ENCODE assay signal across 10 mouse cellular contexts in the genomic region with DNA sequence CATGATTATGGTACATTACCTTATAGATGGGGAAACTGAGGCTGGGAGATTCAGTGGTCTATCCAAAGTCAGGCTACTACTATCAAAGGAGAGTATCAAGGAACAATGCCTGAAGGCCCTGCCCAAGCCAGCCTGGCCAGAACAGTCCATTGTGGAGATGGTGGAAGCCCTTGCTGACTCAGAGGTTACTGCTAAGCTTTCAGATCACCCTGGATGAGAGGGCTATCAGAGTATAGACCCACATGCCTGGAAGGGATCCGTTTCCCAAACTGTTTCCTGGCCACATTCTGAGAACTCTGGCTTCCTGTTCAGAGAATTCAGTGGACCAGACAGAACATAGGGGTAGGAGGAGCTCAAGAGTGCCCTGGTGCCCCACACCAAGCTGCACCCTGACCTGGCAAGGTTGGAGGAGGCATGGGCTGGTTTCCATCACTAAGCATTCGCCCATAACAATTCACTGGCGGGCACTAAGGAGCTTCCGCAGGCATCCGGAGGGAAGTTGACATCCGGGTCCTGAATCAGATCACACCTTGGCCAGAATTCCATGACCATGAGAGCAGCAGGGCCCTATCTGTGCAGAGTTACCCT. TPM values are rescaled to one million over a fixed set of nuclear protein-coding genes. Genes with fewer than 3 reads are reported as not detected.
DNase-seq lines count a peak whose midpoint lies in the region; ATAC-seq lines count a peak whose summit lies in the region.
"Had no signal": no experiment of that assay in that cellular context is flagged by ENCODE, and none has a peak within 500 bp of the region (broad histone marks: within the 10 kb centered on the region; RNA-seq: fewer than 3 reads in every experiment).

No protein-coding gene starts in this region.

- DNase-seq in lung, postnatal 36 days = no peak
- no peak for DNase-seq in right cerebral cortex, postnatal 25 days

- 70% methylated on average over 6 of the region's 6 CpGs for WGBS in lung, embryonic 15.5 days
- 42% methylated on average over 6 of the region's 6 CpGs for WGBS in heart, embryonic 14.5 days
- WGBS in kidney, embryonic 15.5 days = 87% methylated on average over 6 of the region's 6 CpGs
- WGBS in stomach, embryonic 16.5 days = 77% methylated on average over 6 of the region's 6 CpGs
- 89% methylated on average over 6 of the region's 6 CpGs for WGBS in midbrain, embryonic 13.5 days

- H3K4me1 ChIP-seq in lung, embryonic 15.5 days = peaks cover 51% of the 10 kb centered on the region
- peaks cover 58 to 59% of the 10 kb centered on the region in 2 experiments for H3K4me1 ChIP-seq in heart, embryonic 14.5 days (ENCODE audit: control insufficient read depth in 2 of 2, insufficient read depth in 2 of 2, low read length in 2 of 2)
- peaks cover 30% of the 10 kb centered on the region for H3K4me1 ChIP-seq in kidney, embryonic 15.5 days
- H3K4me1 ChIP-seq in stomach, embryonic 16.5 days (ENCODE audit: control insufficient read depth, insufficient read depth, low read length) = peaks cover 58% of the 10 kb centered on the region
- peaks cover 11% of the 10 kb centered on the region for H3K4me1 ChIP-seq in midbrain, embryonic 13.5 days (replicated peaks)

- no peak overlapping the region for H3K9ac ChIP-seq in lung, embryonic 15.5 days
- 0 out of 2 replicates have a peak overlapping the region, but pooled peaks have one; percentile 21 for H3K9ac ChIP-seq in heart, embryonic 14.5 days (ENCODE audit: low read length)
- H3K9ac ChIP-seq in kidney, embryonic 15.5 days = no peak overlapping the region
- no peak overlapping the region for H3K9ac ChIP-seq in stomach, embryonic 16.5 days (ENCODE audit: low read length)
- H3K9ac ChIP-seq in midbrain, embryonic 13.5 days (replicated peaks) = no peak overlapping the region
- H3K9ac ChIP-seq: forebrain, embryonic 12.5 days; midbrain, embryonic 12.5 days; neural tube, embryonic 13.5 days had no signal

- H3K4me2 ChIP-seq in lung, embryonic 15.5 days = no peak overlapping the region
- H3K4me2 ChIP-seq in heart, embryonic 14.5 days (ENCODE audit: low read length) = no peak overlapping the region
- H3K4me2 ChIP-seq in kidney, embryonic 15.5 days = no peak overlapping the region
- H3K4me2 ChIP-seq in stomach, embryonic 16.5 days (ENCODE audit: low read depth, low read length) = no peak overlapping the region
- no peak overlapping the region for H3K4me2 ChIP-seq in midbrain, embryonic 13.5 days (replicated peaks)
- H3K4me2 ChIP-seq: forebrain, embryonic 12.5 days; midbrain, embryonic 12.5 days; neural tube, embryonic 13.5 days had no signal

- no peaks in the 10 kb centered on the region for H3K9me3 ChIP-seq in lung, embryonic 15.5 days
- no peaks in the 10 kb centered on the region for H3K9me3 ChIP-seq in heart, embryonic 14.5 days (ENCODE audit: control insufficient read depth, low read length)
- H3K9me3 ChIP-seq in kidney, embryonic 15.5 days (replicated peaks) = no peaks in the 10 kb centered on the region
- no peaks in the 10 kb centered on the region for H3K9me3 ChIP-seq in stomach, embryonic 16.5 days (replicated peaks; ENCODE audit: control insufficient read depth, low read length)
- H3K9me3 ChIP-seq in midbrain, embryonic 13.5 days = no peaks in the 10 kb centered on the region
- H3K9me3 ChIP-seq: forebrain, embryonic 12.5 days; midbrain, embryonic 12.5 days; neural tube, embryonic 13.5 days had no signal

- no peaks in the 10 kb centered on the region for H3K36me3 ChIP-seq in lung, embryonic 15.5 days
- H3K36me3 ChIP-seq in heart, embryonic 14.5 days (ENCODE audit: control insufficient read depth, insufficient read depth, low read length) = no peaks in the 10 kb centered on the region
- H3K36me3 ChIP-seq in kidney, embryonic 15.5 days = no peaks in the 10 kb centered on the region
- no peaks in the 10 kb centered on the region for H3K36me3 ChIP-seq in stomach, embryonic 16.5 days (ENCODE audit: control insufficient read depth, insufficient read depth, low read length)
- no peaks in the 10 kb centered on the region for H3K36me3 ChIP-seq in midbrain, embryonic 13.5 days
- H3K36me3 ChIP-seq: forebrain, embryonic 12.5 days; midbrain, embryonic 12.5 days; neural tube, embryonic 13.5 days had no signal

- H3K4me3 ChIP-seq in lung, embryonic 15.5 days = no peak overlapping the region
- no peak overlapping the region for H3K4me3 ChIP-seq in heart, embryonic 14.5 days (ENCODE audit: control insufficient read depth in 1 of 2, insufficient read depth in 1 of 2, low read depth in 1 of 2, low read length in 2 of 2)
- no peak overlapping the region for H3K4me3 ChIP-seq in kidney, embryonic 15.5 days (replicated peaks)
- H3K4me3 ChIP-seq in stomach, embryonic 16.5 days (replicated peaks; ENCODE audit: low read length) = no peak overlapping the region
- no peak overlapping the region for H3K4me3 ChIP-seq in midbrain, embryonic 13.5 days (replicated peaks)
- H3K4me3 ChIP-seq: forebrain, embryonic 12.5 days; midbrain, embryonic 12.5 days; neural tube, embryonic 13.5 days had no signal

- H3K27ac ChIP-seq in lung, embryonic 15.5 days = peak overlapping the region; percentile 80
- H3K27ac ChIP-seq in heart, embryonic 14.5 days (replicated peaks in 1 of 2; ENCODE audit: control insufficient read depth in 1 of 2, insufficient read depth in 1 of 2, low read depth in 2 of 2, low read length in 2 of 2) = peak overlapping the region; percentile 96 to 97
- H3K27ac ChIP-seq in kidney, embryonic 15.5 days = peak overlapping the region; percentile 83; the same call in 1 of the 2 replicates
- H3K27ac ChIP-seq in stomach, embryonic 16.5 days (ENCODE audit: low read length) = peak overlapping the region; percentile 88
- no peak overlapping the region for H3K27ac ChIP-seq in midbrain, embryonic 13.5 days
- H3K27ac ChIP-seq: forebrain, embryonic 12.5 days; midbrain, embryonic 12.5 days had no signal

- no peaks in the 10 kb centered on the region for H3K27me3 ChIP-seq in lung, embryonic 15.5 days
- no peaks in the 10 kb centered on the region for H3K27me3 ChIP-seq in heart, embryonic 14.5 days (ENCODE audit: control insufficient read depth, insufficient read depth, low read length)
- no peaks in the 10 kb centered on the region for H3K27me3 ChIP-seq in kidney, embryonic 15.5 days
- H3K27me3 ChIP-seq in stomach, embryonic 16.5 days (ENCODE audit: control insufficient read depth, insufficient read depth, low read length) = no peaks in the 10 kb centered on the region
- no peaks in the 10 kb centered on the region for H3K27me3 ChIP-seq in midbrain, embryonic 13.5 days
- H3K27me3 ChIP-seq: forebrain, embryonic 12.5 days; neural tube, embryonic 13.5 days had no signal

- ATAC-seq in lung, embryonic 15.5 days (ENCODE audit: borderline replicate concordance, extremely low read depth, low FRiP score, low TSS enrichment) = no peak
- no peak for ATAC-seq in heart, embryonic 14.5 days (ENCODE audit: insufficient number of reproducible peaks, insufficient read depth, low FRiP score, low read depth)
- no peak for ATAC-seq in kidney, embryonic 15.5 days (replicated peaks; ENCODE audit: low FRiP score)
- ATAC-seq in stomach, embryonic 16.5 days (ENCODE audit: insufficient read depth, low FRiP score) = no peak
- no peak for ATAC-seq in midbrain, embryonic 13.5 days

RNA-seq across cellular contexts. Expression of a gene that starts 19.3 kb away (rescaled TPM):
- 31.2 and 35.9 TPM in 2 replicates for polyA plus RNA-seq in lung, embryonic 15.5 days (2015; fragmentation: Nextera tagmentation; extraction: Ambion mirVana)
- 89.9 and 93.9 TPM in 2 replicates for polyA plus RNA-seq in heart, embryonic 14.5 days (2014; fragmentation: Nextera tagmentation; extraction: Ambion mirVana)
- 19.1 and 22.2 TPM in 2 replicates for polyA plus RNA-seq in kidney, embryonic 15.5 days (2015; fragmentation: Nextera tagmentation; extraction: Ambion mirVana)
- 20.0 and 21.3 TPM in 2 replicates for polyA plus RNA-seq in stomach, embryonic 16.5 days (2015; fragmentation: Nextera tagmentation; extraction: Ambion mirVana)
- 10.0 and 14.3 TPM in 2 replicates for polyA plus RNA-seq in midbrain, embryonic 13.5 days (2015; fragmentation: Nextera tagmentation; extraction: Ambion mirVana)
